Mouse (Mus musculus): ENCODE measurements around the gene Trnau1ap. TPM values are rescaled to one million over a fixed set of nuclear protein-coding genes. Genes with fewer than 3 reads are reported as not detected.

Trnau1ap gene
- total RNA-seq, 1 experiment from 2014 or later = 33.2 TPM

Other genes with a start within 250 kb of the Trnau1ap start
- gene Oprd1, start 185.1 kb downstream of the Trnau1ap start, total RNA-seq (2021) = 1.3 and 1.4 TPM in 2 replicates
- gene Ythdf2, start 117.2 kb downstream of the Trnau1ap start, total RNA-seq (2021) = 48.8 and 49.5 TPM in 2 replicates
- 16.2 and 17.3 TPM in 2 replicates for gene Gmeb1, start 67.9 kb downstream of the Trnau1ap start, total RNA-seq (2021)
- gene Taf12, start 55.2 kb downstream of the Trnau1ap start, total RNA-seq (2021) = 27.3 and 31.3 TPM in 2 replicates
- 0.93 and 3.5 TPM in 2 replicates for gene Rab42, start 26.2 kb downstream of the Trnau1ap start, total RNA-seq (2021)
- 20.6 and 24.9 TPM in 2 replicates for gene Rcc1, start 24.1 kb upstream of the Trnau1ap start, total RNA-seq (2021)
- gene Phactr4, start 93.0 kb upstream of the Trnau1ap start, total RNA-seq (2021) = 40.3 and 46.2 TPM in 2 replicates
- gene Med18, start 134.4 kb upstream of the Trnau1ap start, total RNA-seq (2021) = 7.8 and 10.7 TPM in 2 replicates
- gene Sesn2, start 181.0 kb upstream of the Trnau1ap start, total RNA-seq (2021) = 17.8 and 19.8 TPM in 2 replicates
- gene Atpif1, start 204.1 kb upstream of the Trnau1ap start, total RNA-seq (2021) = 357 TPM in 2 replicates
- gene Dnajc8, start 206.0 kb upstream of the Trnau1ap start, total RNA-seq (2021) = 111 and 114 TPM in 2 replicates
- gene Ptafr, start 234.5 kb upstream of the Trnau1ap start, total RNA-seq (2021) = 1.4 and 1.5 TPM in 2 replicates

All from adrenal gland, postnatal 14 days (tissue).